Mouse (Mus musculus) neural tube, embryonic 10.5 days (tissue): ENCODE measurements around the gene Cdh4.

Experiments
- DNase-seq: peaks from one replicate; pipeline ENCODE4 v3.0.0-alpha.2; 2017; ENCODE audit warnings: low spot score; ENCODE audit errors: extremely low spot score

The Cdh4 gene

GRCm38 (mm10) chr2:179442191-179442540 is at the start of gene Cdh4:
Cdh4 (plus strand) TSS chr2:179442431.
- peak; percentile 80 for DNase-seq

GRCm38 (mm10) chr2:179395442-179395841 is 46.8 kb upstream of the Cdh4 start:
- DNase-seq = no peak

GRCm38 (mm10) chr2:179399645-179400249 is 42.5 kb upstream of the Cdh4 start:
- DNase-seq = no peak

DNA sequence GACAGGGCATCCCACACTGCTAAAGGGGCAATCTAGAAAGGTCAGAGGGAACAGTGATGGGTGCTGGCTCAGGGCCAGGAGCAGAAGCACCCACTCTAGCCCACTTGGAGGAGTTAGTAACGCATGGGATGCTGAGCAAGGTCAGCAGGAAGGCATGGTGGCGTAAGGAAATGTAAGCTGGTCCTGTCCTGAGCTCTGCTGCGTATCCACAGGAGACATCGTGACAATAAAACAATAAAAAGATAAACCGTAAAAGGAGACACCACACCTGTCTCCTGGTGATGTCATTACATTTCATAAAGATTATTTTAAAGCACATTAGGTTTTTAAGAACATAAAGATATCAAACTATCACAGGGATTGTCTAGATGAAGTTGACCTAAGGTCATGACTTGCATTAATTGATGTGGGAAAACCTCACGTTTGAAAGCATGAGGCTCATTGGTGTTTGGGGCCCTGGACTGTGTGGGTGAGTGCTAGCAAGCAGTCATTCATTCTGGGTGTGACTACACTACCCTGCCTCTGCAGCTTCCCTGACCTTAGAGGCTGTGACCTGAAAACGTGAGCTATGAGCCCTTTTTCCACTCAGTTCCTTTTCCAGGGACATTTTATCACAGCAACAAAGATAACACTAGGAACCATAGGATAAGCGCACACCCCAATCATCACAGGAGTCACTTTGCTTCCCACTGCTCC is 31.2 kb upstream of the Cdh4 start:
- DNase-seq = no peak

- DNase-seq = no peak
These were observed 29.3 kb upstream of the Cdh4 start for GRCm38 (mm10) chr2:179412966-179413365.

DNA sequence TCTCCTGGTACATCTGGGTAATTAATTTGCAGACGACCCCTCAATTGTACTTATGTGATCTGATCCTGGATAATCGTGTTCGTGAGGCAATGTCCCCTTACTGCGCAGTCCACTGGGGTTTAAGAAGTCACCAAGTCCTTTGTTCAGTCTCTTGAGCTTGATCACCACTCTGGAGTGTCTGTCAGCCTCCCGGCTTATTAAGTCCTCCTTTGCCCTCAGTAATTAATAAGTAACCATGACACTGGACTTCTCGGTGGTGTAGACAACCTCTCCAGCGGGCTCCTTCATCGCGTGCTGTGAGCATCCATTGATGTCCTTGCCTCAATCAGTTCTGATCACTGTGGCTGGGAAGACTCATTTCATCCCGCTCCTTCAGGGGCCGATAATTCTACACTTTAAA is 28.0 kb upstream of the Cdh4 start:
- DNase-seq = no peak

DNA sequence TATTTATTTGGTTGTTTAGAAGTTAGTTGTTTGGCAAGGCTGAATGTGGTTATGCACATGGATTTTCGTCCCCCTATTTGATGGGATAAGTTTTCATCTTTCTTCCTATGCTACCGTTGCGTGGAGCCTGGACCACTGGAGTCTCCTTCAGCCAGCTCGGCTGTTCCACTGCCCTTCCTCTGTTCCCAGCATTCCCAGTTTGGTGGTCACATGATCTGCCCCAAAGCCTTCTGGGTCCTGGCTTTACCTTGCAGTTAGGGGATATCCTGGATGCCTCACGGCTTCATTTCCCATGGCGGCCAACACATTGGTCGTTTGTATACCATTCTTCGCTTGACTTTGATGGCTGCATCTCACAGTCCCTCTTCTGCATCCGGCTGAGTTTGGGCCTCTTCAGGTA is 27.5 kb upstream of the Cdh4 start:
- no peak for DNase-seq

GRCm38 (mm10) chr2:179415892-179416403 is 26.3 kb upstream of the Cdh4 start:
- no peak for DNase-seq

- no peak for DNase-seq
These were observed 25.5 kb upstream of the Cdh4 start for GRCm38 (mm10) chr2:179416587-179417227.

- DNase-seq = no peak
These were observed 16.6 kb upstream of the Cdh4 start for GRCm38 (mm10) chr2:179425602-179426001.

- no peak for DNase-seq
These were observed 13.3 kb upstream of the Cdh4 start for GRCm38 (mm10) chr2:179428889-179429288.

DNA sequence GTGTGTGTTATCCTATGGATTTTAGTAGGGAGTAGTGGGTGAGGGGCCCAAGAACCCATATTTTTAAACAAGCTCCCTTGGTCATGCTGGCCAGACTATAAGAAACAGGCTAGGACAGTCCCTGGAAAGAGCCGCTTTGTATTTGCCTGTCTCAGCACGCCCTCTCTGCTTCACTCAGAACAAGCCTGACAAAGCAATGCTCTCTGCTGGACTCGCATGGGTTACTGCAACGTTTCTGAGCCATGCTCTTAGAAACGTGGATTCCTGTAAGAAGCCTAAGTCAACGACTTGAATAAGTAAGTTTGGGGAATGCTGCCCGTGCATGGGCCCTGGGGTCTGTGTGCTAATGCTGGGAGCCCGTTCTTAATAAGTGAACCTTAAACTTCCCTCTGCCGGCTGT is 2.1 kb upstream of the Cdh4 start:
- no peak for DNase-seq

DNA sequence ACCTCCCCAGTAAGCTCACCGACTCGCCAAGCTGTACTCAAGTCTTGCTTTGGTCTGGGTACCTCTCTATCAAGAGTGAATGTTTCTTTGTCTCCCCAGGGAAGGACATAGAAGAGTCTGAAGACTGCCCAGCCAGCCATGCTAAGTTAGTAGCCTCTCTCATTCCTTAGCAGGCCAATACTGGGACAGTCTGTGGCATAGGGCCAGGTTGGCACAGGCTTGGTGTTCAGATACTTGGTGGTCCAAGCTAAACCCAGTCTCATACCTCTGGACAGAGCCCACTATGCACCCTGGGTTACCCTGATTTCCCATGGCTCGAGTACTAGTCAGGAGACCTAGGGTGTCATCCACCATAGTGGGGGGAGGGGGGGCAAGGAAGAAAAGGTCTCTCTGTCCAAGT is 1.1 kb upstream of the Cdh4 start:
- DNase-seq = no peak

GRCm38 (mm10) chr2:179441717-179442116 is 514 bp upstream of the Cdh4 start:
- DNase-seq = no peak

DNA sequence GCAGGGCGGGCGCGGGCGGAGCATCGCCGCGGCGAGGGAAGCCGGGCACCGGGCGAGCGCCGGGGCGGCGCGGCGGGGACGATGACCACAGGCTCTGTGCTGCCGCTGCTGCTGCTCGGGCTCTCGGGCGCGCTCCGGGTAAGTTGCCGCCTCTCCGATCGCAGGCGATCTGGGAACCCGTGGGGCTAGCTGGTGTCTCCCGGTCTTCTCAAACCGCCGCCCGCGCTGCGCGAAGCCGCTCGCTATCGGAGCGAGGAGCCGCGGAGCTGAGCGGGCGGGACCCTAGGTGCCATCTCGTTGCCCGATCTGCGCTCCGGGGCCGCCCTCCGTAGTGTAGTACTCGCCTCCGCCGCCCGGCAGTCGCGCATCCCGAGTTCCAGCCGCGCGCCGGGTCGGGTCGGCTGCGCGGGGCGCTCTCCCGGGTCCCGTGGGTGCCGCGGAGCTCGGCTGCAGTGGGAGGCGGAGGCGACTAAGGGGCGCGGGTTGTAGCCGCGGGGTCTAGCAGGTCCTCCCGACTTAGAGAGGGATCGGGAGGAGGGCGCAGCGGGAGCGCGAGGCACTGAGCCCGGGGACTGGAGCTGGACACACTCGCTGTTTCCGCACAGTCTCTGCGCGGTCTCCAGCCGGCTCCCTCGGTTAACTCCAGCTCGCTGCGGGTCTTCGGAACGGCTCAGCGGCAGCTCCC is 452 bp downstream of the Cdh4 start:
- peak; percentile 86 for DNase-seq

DNA sequence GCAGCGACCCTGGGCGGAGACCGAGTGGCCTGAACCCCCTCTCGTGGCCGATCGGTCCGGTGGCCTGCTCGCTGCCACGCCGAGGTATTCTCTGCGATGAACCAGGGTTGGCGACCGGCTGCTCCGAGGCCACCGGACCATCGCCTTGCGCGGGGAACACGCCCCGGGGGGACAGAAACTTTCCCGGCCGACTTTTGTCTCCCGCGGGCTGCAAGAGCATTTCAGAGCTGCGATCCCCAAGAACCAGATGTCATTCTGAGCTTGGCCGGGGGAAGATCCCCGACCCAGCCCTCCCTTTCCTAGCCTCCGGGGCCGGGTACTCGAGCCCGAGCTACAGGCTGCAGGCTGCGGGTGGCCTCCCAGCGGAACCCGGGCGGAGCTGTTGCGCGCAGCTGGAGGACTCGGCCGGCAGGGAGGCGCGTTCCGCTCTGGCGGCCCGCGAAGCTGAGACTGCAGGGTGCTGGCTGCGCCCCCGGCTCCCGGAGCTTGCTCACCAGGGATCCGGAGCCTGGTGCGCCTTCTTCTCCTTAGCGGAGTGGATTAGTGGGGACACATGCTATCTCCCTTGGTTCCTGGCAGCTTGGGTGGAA is 1.1 kb downstream of the Cdh4 start:
- DNase-seq = peak; percentile 75

DNA sequence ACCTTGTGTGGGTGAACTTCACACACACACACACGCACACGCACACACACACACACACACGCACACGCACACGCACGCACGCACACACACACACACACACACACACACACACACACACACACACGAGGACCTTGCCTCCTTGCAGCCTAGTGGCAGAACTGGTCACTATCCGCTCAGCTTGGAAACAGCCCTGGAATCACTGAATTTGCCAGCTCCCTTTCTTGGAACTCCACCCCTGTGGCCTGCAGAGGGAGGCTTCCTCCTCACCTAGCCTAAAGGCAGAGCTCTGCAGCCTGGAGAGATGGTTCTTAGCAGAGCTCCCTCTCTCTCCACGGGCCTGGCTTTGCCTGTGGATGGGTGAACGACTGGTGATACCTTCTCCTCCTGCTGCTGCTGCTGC is 1.7 kb downstream of the Cdh4 start:
- peak; percentile 39 for DNase-seq

DNA sequence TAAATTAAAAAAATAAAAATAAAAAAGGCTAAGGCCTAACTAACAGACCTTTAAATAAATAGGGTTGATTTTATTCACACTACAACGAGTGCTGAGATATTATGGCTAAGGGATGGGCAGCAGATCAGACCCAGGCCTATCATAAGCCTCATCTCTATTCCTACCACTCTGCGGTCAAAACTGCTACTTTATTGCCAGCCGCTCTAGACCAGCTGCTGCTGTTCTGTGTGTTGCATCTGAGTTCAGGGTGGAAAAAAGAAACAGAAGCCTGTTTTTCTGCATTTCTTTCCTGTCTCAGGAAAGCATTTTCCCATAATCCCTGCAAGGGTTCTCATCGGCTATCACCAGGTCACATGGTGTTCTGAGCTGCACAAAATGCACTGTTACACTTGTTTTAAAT is 6.0 kb downstream of the Cdh4 start:
- no peak for DNase-seq

DNA sequence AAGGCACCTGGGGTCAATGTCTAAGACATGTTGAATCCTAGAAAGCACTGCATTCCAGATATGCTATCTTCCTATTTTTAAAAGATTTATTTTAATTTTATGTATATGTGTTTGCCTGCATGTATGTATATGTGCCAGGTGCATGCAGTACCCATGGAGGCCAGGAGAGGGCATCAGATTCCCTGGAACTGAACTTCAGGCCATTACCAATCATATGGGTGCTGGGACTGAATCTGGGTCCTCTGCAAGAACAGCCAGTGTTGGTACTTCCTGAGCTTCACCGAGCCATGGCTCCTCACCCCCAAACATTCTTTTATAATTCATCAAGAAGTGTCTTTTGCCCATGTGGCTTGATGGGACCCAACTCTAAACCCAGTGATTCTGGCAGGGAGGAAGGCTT is 6.8 kb downstream of the Cdh4 start:
- DNase-seq = no peak

GRCm38 (mm10) chr2:179459196-179459595 is 17.0 kb downstream of the Cdh4 start:
- DNase-seq = no peak

GRCm38 (mm10) chr2:179459606-179460005 is 17.4 kb downstream of the Cdh4 start:
- no peak for DNase-seq

GRCm38 (mm10) chr2:179463514-179463913 is 21.3 kb downstream of the Cdh4 start:
- no peak for DNase-seq
